Mouse (Mus musculus) MEL (cell line): Measurements from ENCODE around the gene Wdr27. TPM values are rescaled to one million over a fixed set of nuclear protein-coding genes. Genes with fewer than 3 reads are reported as not detected.

ENCODE experiments used
- DNase-seq: peaks from one replicate; pipeline ENCODE4 v3.0.0; 2011; ENCODE audit warnings: low read depth, low spot score
- H3K27ac ChIP-seq: 2 replicates; pipeline ENCODE4 v1.5.1; 2012; ENCODE audit warnings: low read depth, mild to moderate bottlenecking, control low read depth, low read length, moderate library complexity; ENCODE audit not compliant: control insufficient read depth
- H3K27me3 ChIP-seq, 2 experiments: fragments of 150-350 bp in 1 of 2; sonication (generic) in 1 of 2; 2 replicates each; pipeline ENCODE4 v1.6.1; 2012; ENCODE audit warnings: low read length in 2 of 2, mild to moderate bottlenecking in 2 of 2, improper control_type of control experiment in 1 of 2, moderate library complexity in 1 of 2; ENCODE audit not compliant: insufficient read depth in 2 of 2, control insufficient read depth in 1 of 2
- H3K36me3 ChIP-seq, 2 experiments: 2 replicates each; pipeline ENCODE4 v1.6.1; 2012 to 2014; ENCODE audit warnings: low read length in 2 of 2, improper control_type of control experiment in 1 of 2, inconsistent platforms in 1 of 2, mild to moderate bottlenecking in 1 of 2; ENCODE audit not compliant: insufficient read depth in 2 of 2, control insufficient read depth in 1 of 2
- H3K4me1 ChIP-seq, 2 experiments: fragments of 150-350 bp in 1 of 2; sonication (generic) in 1 of 2; 2 replicates each; pipeline ENCODE4 v1.6.1; 2012; ENCODE audit warnings: low read length in 2 of 2, improper control_type of control experiment in 1 of 2, mild to moderate bottlenecking in 1 of 2; ENCODE audit not compliant: insufficient read depth in 2 of 2, control insufficient read depth in 1 of 2
- H3K4me3 ChIP-seq, 2 experiments: fragments of 150-350 bp in 1 of 2; sonication (generic) in 1 of 2; 2 replicates each; pipeline ENCODE4 v1.5.1; 2012; ENCODE audit warnings: low read depth in 2 of 2, low read length in 2 of 2, mild to moderate bottlenecking in 2 of 2, moderate library complexity in 2 of 2, control low read depth in 1 of 2, improper control_type of control experiment in 1 of 2; ENCODE audit not compliant: control insufficient read depth in 1 of 2, insufficient read depth in 1 of 2
- H3K79me2 ChIP-seq: 2 replicates; pipeline ENCODE4 v1.6.1; 2012; ENCODE audit warnings: mild to moderate bottlenecking, low read length, moderate library complexity; ENCODE audit not compliant: control insufficient read depth, poor library complexity, insufficient read depth
- H3K9ac ChIP-seq: 2 replicates; pipeline ENCODE4 v1.6.1; 2012; ENCODE audit warnings: low read depth, mild to moderate bottlenecking, control low read depth, low read length, moderate library complexity; ENCODE audit not compliant: control insufficient read depth, poor library complexity, severe bottlenecking
- H3K9me3 ChIP-seq: fragments of 150-350 bp; sonication (generic); replicated peaks from 2 replicates; pipeline ENCODE4 v1.6.1; 2012; ENCODE audit warnings: mild to moderate bottlenecking, low read length, improper control_type of control experiment, moderate library complexity; ENCODE audit not compliant: insufficient read depth
- MAZ ChIP-seq: IDR thresholded peaks from 2 replicates; pipeline ENCODE4 v1.6.1; 2012; ENCODE audit warnings: low read depth, mild to moderate bottlenecking, inconsistent platforms, low read length, improper control_type of control experiment
- POLR2AphosphoS5 ChIP-seq: IDR thresholded peaks from 2 replicates; pipeline ENCODE4 v1.6.1; 2012; ENCODE audit warnings: low read depth, borderline replicate concordance, mild to moderate bottlenecking, inconsistent platforms, low read length, moderate library complexity, mixed read lengths
- SMC3 ChIP-seq: IDR thresholded peaks from 2 replicates; pipeline ENCODE4 v1.6.1; 2011; ENCODE audit warnings: low read depth, low read length, improper control_type of control experiment
- ZKSCAN1 ChIP-seq: IDR thresholded peaks from 2 replicates; pipeline ENCODE4 v1.6.1; 2012; ENCODE audit warnings: low read depth, mild to moderate bottlenecking, inconsistent platforms, low read length, improper control_type of control experiment, moderate library complexity
- polyA plus RNA-seq, 2 experiments: library from polyadenylated mRNA; stranded (reverse) in 1 of 2; unstranded in 1 of 2; fragments of >175 nt in 1 of 2; fragments of >200 nt in 1 of 2; gene quantifications; 2 replicates each; pipeline versions ENCODE4 v1.2.1 to v1.2.4; 2012; ENCODE audit warnings: low replicate concordance in 2 of 2, low read depth in 1 of 2; ENCODE audit not compliant: insufficient read length in 2 of 2, insufficient read depth in 1 of 2, missing spikeins in 1 of 2
- total RNA-seq: library from RNA; depleted of rRNA; stranded (reverse); fragments of 300-350 nt; gene quantifications from 2 replicates; pipeline ENCODE4 v1.2.3, GENCODE M21; 2012; rRNA removed

Wdr27 gene
- total and polyA plus RNA-seq, 3 experiments, result 0.69 to 1.4 TPM; not detected in 1

GRCm38 (mm10) chr17:14770377-14770776 is 172.6 kb downstream of the Wdr27 start:
- Histone ChIP-seq H3K9me3 (no peaks in the 10 kb centered on the region), H3K79me2 (no peaks in the 10 kb centered on the region), H3K27ac (no peak overlapping the region), H3K4me1 (no peaks in the 10 kb centered on the region), H3K4me3 (no peak overlapping the region), H3K9ac (no peak overlapping the region), H3K27me3 (no peaks in the 10 kb centered on the region; a peak in 1 of 4 replicates), H3K36me3 (no peaks in the 10 kb centered on the region)
- TF ChIP-seq ZKSCAN1 (no peak), MAZ (no peak), POLR2AphosphoS5 (no peak), SMC3 (no peak)
- DNase-seq, result no peak

Other genes starting within 250 kb of the Wdr27 start
- not detected in 2 replicates for gene Thbs2, start 248.9 kb downstream of the Wdr27 start, total RNA-seq
- gene Thbs2, start 248.9 kb downstream of the Wdr27 start, polyA plus RNA-seq, result not detected
- gene 1600012H06Rik, start within 50 bp of the Wdr27 start, total RNA-seq, result 3.8 and 5.0 TPM in 2 replicates
- 1 to 10 TPM in 1 of 2 experiments, not detected in 1; 6.5 TPM for gene 1600012H06Rik, start within 50 bp of the Wdr27 start, polyA plus RNA-seq
- gene Phf10, start 18.1 kb upstream of the Wdr27 start, total RNA-seq, result 185 and 216 TPM in 2 replicates
- 100 to 1,000 TPM; 265 to 627 TPM for gene Phf10, start 18.1 kb upstream of the Wdr27 start, polyA plus RNA-seq
- gene 9030025P20Rik, start 35.3 kb upstream of the Wdr27 start, total RNA-seq, result 11.8 and 13.4 TPM in 2 replicates
- 10 to 100 TPM in 1 of 2 experiments, not detected in 1; 15.5 TPM for gene 9030025P20Rik, start 35.3 kb upstream of the Wdr27 start, polyA plus RNA-seq
- 3.9 and 5.2 TPM in 2 replicates for gene Gm3417, start 35.6 kb upstream of the Wdr27 start, total RNA-seq
- 1 to 10 TPM in 1 of 2 experiments, not detected in 1; 2.0 TPM for gene Gm3417, start 35.6 kb upstream of the Wdr27 start, polyA plus RNA-seq
- gene Gm3435, start 67.0 kb upstream of the Wdr27 start, total RNA-seq, result 2.3 and 3.6 TPM in 2 replicates
- gene Gm3435, start 67.0 kb upstream of the Wdr27 start, polyA plus RNA-seq, result 1 to 10 TPM in 1 of 2 experiments, not detected in 1; 1.1 TPM
- gene Ermard, start 98.0 kb upstream of the Wdr27 start, total RNA-seq, result 27.6 and 28.2 TPM in 2 replicates
- 10 to 100 TPM in 1 of 2 experiments, not detected in 1; 47.0 TPM for gene Ermard, start 98.0 kb upstream of the Wdr27 start, polyA plus RNA-seq
- 7.3 and 10.3 TPM in 2 replicates for gene Tcte3, start 98.3 kb upstream of the Wdr27 start, total RNA-seq
- gene Tcte3, start 98.3 kb upstream of the Wdr27 start, polyA plus RNA-seq, result 10 to 100 TPM in 1 of 2 experiments, not detected in 1; 13.8 TPM
- gene Gm3448, start 98.4 kb upstream of the Wdr27 start, total RNA-seq, result 4.4 and 8.1 TPM in 2 replicates
- gene Gm3448, start 98.4 kb upstream of the Wdr27 start, polyA plus RNA-seq, result 1 to 10 TPM in 1 of 2 experiments, not detected in 1; 1.8 TPM